16 mouse cellular contexts compared by ENCODE assay signal in the genomic region with DNA sequence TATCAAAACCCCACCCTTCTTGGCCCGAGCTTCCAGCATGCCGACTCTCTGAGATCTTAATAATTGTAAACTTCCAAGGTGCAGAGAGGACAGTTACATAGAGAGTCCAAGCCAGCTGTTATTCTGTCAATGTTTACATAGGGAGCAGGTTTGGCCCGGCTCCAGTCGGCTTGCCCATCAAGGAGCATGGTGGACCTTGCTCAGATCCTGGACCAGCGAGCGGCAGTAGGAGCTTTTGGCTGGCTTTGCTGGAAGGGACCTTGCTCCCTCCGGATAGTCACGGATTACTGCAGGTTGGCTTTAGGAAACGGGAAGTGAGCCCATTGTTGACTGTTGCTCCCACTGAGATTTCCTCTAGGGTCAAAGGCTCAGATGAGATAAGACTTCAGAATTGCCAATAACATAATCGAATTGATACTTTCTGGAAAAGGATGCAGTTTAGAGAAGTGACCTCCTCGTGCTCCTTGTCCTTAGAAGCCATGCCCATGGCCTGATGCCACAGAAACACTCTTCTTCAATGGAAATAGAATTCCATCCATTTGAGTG. TPM values are rescaled to one million over a fixed set of nuclear protein-coding genes. Genes with fewer than 3 reads are reported as not detected.
A peak's percentile ranks its signal among the peaks of the same experiment; 100 is the strongest.
DNase-seq lines count a peak whose midpoint lies in the region; ATAC-seq and TF ChIP-seq lines count a peak whose summit lies in the region.
"Had no signal": no experiment of that assay in that cellular context is flagged by ENCODE, and none has a peak within 500 bp of the region (broad histone marks: within the 10 kb centered on the region; RNA-seq: fewer than 3 reads in every experiment).

No protein-coding gene starts in this region.

- intact Hi-C loops in heart, postnatal 25 days (cut with DNase I) = no loop called here

- TF ChIP-seq POLR2A in small intestine, adult 2 months (IDR thresholded peaks at IDR 0.05; ENCODE audit: low read depth, low read length) = no peak

- no peaks in the 10 kb centered on the region for H3K27me3 ChIP-seq in small intestine, adult 2 months (ENCODE audit: control insufficient read depth, insufficient read depth, low read length)
- H3K27me3 ChIP-seq: hindbrain, embryonic 12.5 days; midbrain, embryonic 12.5 days had no signal

- no peaks in the 10 kb centered on the region for H3K36me3 ChIP-seq in small intestine, adult 2 months (ENCODE audit: control insufficient read depth, insufficient read depth, low read length)
- H3K36me3 ChIP-seq: hindbrain, embryonic 12.5 days; midbrain, embryonic 12.5 days had no signal

- no peak for ATAC-seq in megakaryocyte, adult 5-6 weeks (ENCODE audit: poor library complexity, severe bottlenecking)

- DNase-seq in heart, adult 11 months = peak; percentile 90
- DNase-seq in heart, postnatal 25 days (ENCODE audit: low spot score) = no peak
- peak; percentile 98 for DNase-seq in kidney, adult 9 months
- peak; percentile 55 for DNase-seq in liver
- DNase-seq in layer of hippocampus, postnatal 25 days (ENCODE audit: extremely low spot score in 1 of 2, low spot score in 1 of 2) = no peak
- no peak for DNase-seq in frontal cortex, postnatal 14 days (ENCODE audit: low spot score in 2 of 2)
- DNase-seq: adrenal gland, postnatal 25 days; cerebellum, postnatal 25 days; left cerebral cortex, postnatal 4 days; lung, postnatal 14 days; right cerebral cortex, postnatal 4 days had no signal

- peak overlapping the region; percentile 40 for H3K27ac ChIP-seq in small intestine, adult 2 months (ENCODE audit: insufficient read depth, low read depth, low read length)
- H3K27ac ChIP-seq: hindbrain, embryonic 12.5 days; midbrain, embryonic 12.5 days had no signal

- WGBS in small intestine, adult 2 months = 15% methylated on average over 11 of the region's 11 CpGs

- no peak overlapping the region for H3K4me3 ChIP-seq in small intestine, adult 2 months (ENCODE audit: low read depth, low read length)
- H3K4me3 ChIP-seq: hindbrain, embryonic 12.5 days; midbrain, embryonic 12.5 days had no signal

- H3K4me1 ChIP-seq in small intestine, adult 2 months (ENCODE audit: control insufficient read depth, insufficient read depth, insufficient read length, low read length) = peaks cover 12% of the 10 kb centered on the region
- H3K4me1 ChIP-seq: hindbrain, embryonic 12.5 days; midbrain, embryonic 12.5 days had no signal

- TF ChIP-seq CTCF in small intestine, adult 2 months (IDR thresholded peaks at IDR 0.05; ENCODE audit: extremely low read depth, insufficient read length, insufficient replicate concordance, low read depth, low read length) = no peak

RNA-seq across cellular contexts. Expression of gene Slc13a4, which starts 4.5 kb away (rescaled TPM):
- under 1 TPM; 0.08 to 0.16 TPM for total RNA-seq in heart, postnatal 25 days (2021)
- not detected in 2 replicates for polyA plus RNA-seq in small intestine, adult 2 months (2012; rRNA removed)
- total RNA-seq in layer of hippocampus, postnatal 25 days (2021) = 1 to 10 TPM; 2.7 to 3.1 TPM
- total RNA-seq in megakaryocyte, adult 5-6 weeks (2015) = not detected in 2 replicates
- total RNA-seq in megakaryocyte, adult 5-6 weeks (2017) = 0.22 TPM in 1 of 2 replicates, not detected in the other

RNA-seq across cellular contexts. Expression of gene Fam180a, which starts 22.5 kb away (rescaled TPM):
- total RNA-seq in heart, postnatal 25 days (2021) = under 1 TPM; 0.78 to 0.81 TPM
- polyA plus RNA-seq in small intestine, adult 2 months (2012; rRNA removed) = 0.17 and 0.24 TPM in 2 replicates
- total RNA-seq in layer of hippocampus, postnatal 25 days (2021) = under 1 TPM; 0.68 to 0.98 TPM
- total RNA-seq in megakaryocyte, adult 5-6 weeks (2015) = not detected in 2 replicates
- total RNA-seq in megakaryocyte, adult 5-6 weeks (2017) = not detected in 2 replicates
- polyA plus RNA-seq: embryonic facial prominence, embryonic 11.5 days had no signal

Comparison
In these comparisons a context has a peak if more than half of its experiments do, and no peak if none do; other contexts are left out.
1. DNase-seq: peak in heart, adult 11 months (single experiment), kidney, adult 9 months (single experiment) and liver (single experiment); none in heart, postnatal 25 days (single experiment), layer of hippocampus, postnatal 25 days (0 of 2) and frontal cortex, postnatal 14 days (0 of 2).